8 mouse cellular contexts compared by ENCODE assay signal in genomic region chr13:99099794-99100429, GRCm38 (mm10).
DNase-seq lines count a peak whose midpoint lies in the region; ATAC-seq lines count a peak whose summit lies in the region.

No protein-coding gene starts in this region.

- no peaks in the 10 kb centered on the region for H3K9me3 ChIP-seq in hindbrain, embryonic 13.5 days
- H3K9me3 ChIP-seq in midbrain, embryonic 15.5 days = no peaks in the 10 kb centered on the region
- no peaks in the 10 kb centered on the region for H3K9me3 ChIP-seq in limb, embryonic 10.5 days (replicated peaks)

- peak overlapping the region; percentile 26 for H3K4me3 ChIP-seq in hindbrain, embryonic 13.5 days
- peak overlapping the region; percentile 24 for H3K4me3 ChIP-seq in midbrain, embryonic 15.5 days
- H3K4me3 ChIP-seq in limb, embryonic 10.5 days = no peak overlapping the region

- peaks cover 24% of the 10 kb centered on the region for H3K4me1 ChIP-seq in hindbrain, embryonic 13.5 days (replicated peaks)
- H3K4me1 ChIP-seq in midbrain, embryonic 15.5 days = peaks cover 16% of the 10 kb centered on the region
- peaks cover 10% of the 10 kb centered on the region for H3K4me1 ChIP-seq in limb, embryonic 10.5 days

- H3K4me2 ChIP-seq in hindbrain, embryonic 13.5 days = peak overlapping the region; percentile 48
- H3K4me2 ChIP-seq in midbrain, embryonic 15.5 days = peak overlapping the region; percentile 48

- H3K9ac ChIP-seq in hindbrain, embryonic 13.5 days = no peak overlapping the region
- H3K9ac ChIP-seq in midbrain, embryonic 15.5 days = 0 out of 2 replicates have a peak overlapping the region, but pooled peaks have one; percentile 16

- WGBS in hindbrain, embryonic 13.5 days = 24% methylated on average over 6 of the region's 6 CpGs
- 20% methylated on average over 6 of the region's 6 CpGs for WGBS in midbrain, embryonic 15.5 days
- 86% methylated on average over 6 of the region's 6 CpGs for WGBS in limb, embryonic 10.5 days

- peak; percentile 58 for ATAC-seq in common myeloid progenitor, adult 5-6 weeks (replicated peaks; ENCODE audit: low read depth, poor library complexity, severe bottlenecking)
- ATAC-seq in hindbrain, embryonic 13.5 days (ENCODE audit: low FRiP score) = peak; percentile 47
- ATAC-seq in midbrain, embryonic 15.5 days (replicated peaks) = peak; percentile 48

- peak; percentile 27 for DNase-seq in embryo, embryonic 10.5 days (ENCODE audit: low spot score)
- no peak for DNase-seq in embryo, embryonic 10 days (ENCODE audit: low spot score)
- DNase-seq in limb, embryonic 10.5 days (ENCODE audit: low spot score) = no peak
- DNase-seq in adrenal gland, adult 2 months = no peak
- DNase-seq in cerebellum, postnatal 14 days = no peak

- no peaks in the 10 kb centered on the region for H3K27me3 ChIP-seq in hindbrain, embryonic 13.5 days
- no peaks in the 10 kb centered on the region for H3K27me3 ChIP-seq in midbrain, embryonic 15.5 days (replicated peaks)
- H3K27me3 ChIP-seq in limb, embryonic 10.5 days (ENCODE audit: low read depth, poor library complexity, severe bottlenecking) = no peaks in the 10 kb centered on the region

- no peaks in the 10 kb centered on the region for H3K36me3 ChIP-seq in hindbrain, embryonic 13.5 days
- H3K36me3 ChIP-seq in midbrain, embryonic 15.5 days (replicated peaks) = no peaks in the 10 kb centered on the region
- no peaks in the 10 kb centered on the region for H3K36me3 ChIP-seq in limb, embryonic 10.5 days

- H3K27ac ChIP-seq in hindbrain, embryonic 13.5 days = peak overlapping the region; percentile 65
- peak overlapping the region; percentile 72 for H3K27ac ChIP-seq in midbrain, embryonic 15.5 days
- H3K27ac ChIP-seq in limb, embryonic 10.5 days = no peak overlapping the region
